Mouse (Mus musculus) hindbrain, embryonic 14.5 days (tissue): ENCODE data around the gene Pde3b. TPM values are rescaled to one million over a fixed set of nuclear protein-coding genes. Genes with fewer than 3 reads are reported as not detected.

ENCODE experiments used
- ATAC-seq: fragments of 200-750 bp; cut with Nextera tagmentation; 2 replicates; pipeline ENCODE4 v1.8.0; 2017; ENCODE audit warnings: moderate number of reproducible peaks, mild to moderate bottlenecking, moderate TSS enrichment, moderate library complexity; ENCODE audit not compliant: low FRiP score
- DNase-seq: peaks from one replicate; pipeline ENCODE4 v3.0.0-alpha.2; 2015; ENCODE audit warnings: low spot score
- H3K27ac ChIP-seq: fragments of 300-500 bp; sonication (generic); 2 replicates; pipeline ENCODE4 v1.5.1; 2014; ENCODE audit warnings: mild to moderate bottlenecking, moderate library complexity
- H3K27me3 ChIP-seq: fragments of 300-500 bp; sonication (generic); 2 replicates; pipeline ENCODE4 v1.6.1; 2014; ENCODE audit warnings: mild to moderate bottlenecking, low read length, mixed read lengths; ENCODE audit not compliant: control insufficient read depth, insufficient read depth
- H3K36me3 ChIP-seq: fragments of 300-500 bp; sonication (generic); replicated peaks from 2 replicates; pipeline ENCODE4 v1.6.1; 2014; ENCODE audit not compliant: control insufficient read depth, insufficient read depth
- H3K4me1 ChIP-seq: fragments of 300-500 bp; sonication (generic); replicated peaks from 2 replicates; pipeline ENCODE4 v1.6.1; 2014; ENCODE audit warnings: antibody characterized with exemption, low read length, mixed read lengths; ENCODE audit not compliant: control insufficient read depth, insufficient read depth
- H3K4me2 ChIP-seq: fragments of 300-500 bp; sonication (generic); replicated peaks from 2 replicates; pipeline ENCODE4 v1.6.1; 2014; ENCODE audit warnings: mild to moderate bottlenecking, moderate library complexity
- H3K4me3 ChIP-seq: fragments of 300-500 bp; sonication (generic); replicated peaks from 2 replicates; pipeline ENCODE4 v1.5.1; 2014; ENCODE audit warnings: mild to moderate bottlenecking, low read length
- H3K9ac ChIP-seq: fragments of 300-500 bp; sonication (generic); 2 replicates; pipeline ENCODE4 v1.6.1; 2014
- H3K9me3 ChIP-seq: fragments of 300-500 bp; sonication (generic); 2 replicates; pipeline ENCODE4 v1.6.1; 2016; ENCODE audit warnings: low read length; ENCODE audit not compliant: control insufficient read depth
- WGBS: fragments of 180-500 bp; shearing (Covaris S2); extraction: QIAGEN DNeasy Blood & Tissue Kit; methylation state at CpG from one replicate; pipeline ENCODE4 v1.1.7; 2014; 5-methylcytosine and 5-hydroxymethylcytosine counted together
- polyA plus RNA-seq: library from polyadenylated mRNA; unstranded; fragments of >200 nt; fragmentation: Nextera tagmentation; extraction: Ambion mirVana; gene quantifications from 2 replicates; pipeline ENCODE4 v1.2.1, GENCODE M21; 2014

Pde3b gene
- polyA plus RNA-seq, 1 experiment from 2014 or later: 5.9 TPM

DNA sequence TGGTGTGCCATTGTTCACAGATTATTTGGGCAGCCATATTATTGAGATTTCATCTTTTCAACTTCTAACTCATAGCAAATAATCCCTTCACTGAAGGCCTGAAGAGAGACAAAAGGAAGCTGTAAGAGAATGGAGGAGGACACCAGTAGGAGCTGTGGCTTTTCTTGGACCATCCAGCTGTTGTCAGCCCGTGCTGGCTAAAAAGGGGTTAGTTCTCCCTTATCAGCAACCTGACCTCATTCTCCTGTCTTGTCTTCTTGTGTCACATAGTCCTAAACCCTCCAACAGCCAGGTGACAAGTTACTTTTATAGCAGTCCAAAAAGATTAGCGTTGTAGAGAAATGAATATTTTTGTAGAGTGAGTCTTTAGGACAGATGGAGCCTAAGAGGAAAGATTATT, 57.4 kb downstream of the Pde3b start:
- Histone ChIP-seq H3K9ac (no peak overlapping the region), H3K4me2 (no peak overlapping the region), H3K36me3 (no peaks in the 10 kb centered on the region), H3K9me3 (no peaks in the 10 kb centered on the region), H3K27me3 (no peaks in the 10 kb centered on the region), H3K4me3 (no peak overlapping the region), H3K27ac (no peak overlapping the region), H3K4me1 (no peaks in the 10 kb centered on the region)
- ATAC-seq (no peak), DNase-seq (no peak)
- WGBS: 71% methylated on average over 2 of the region's 2 CpGs

DNA sequence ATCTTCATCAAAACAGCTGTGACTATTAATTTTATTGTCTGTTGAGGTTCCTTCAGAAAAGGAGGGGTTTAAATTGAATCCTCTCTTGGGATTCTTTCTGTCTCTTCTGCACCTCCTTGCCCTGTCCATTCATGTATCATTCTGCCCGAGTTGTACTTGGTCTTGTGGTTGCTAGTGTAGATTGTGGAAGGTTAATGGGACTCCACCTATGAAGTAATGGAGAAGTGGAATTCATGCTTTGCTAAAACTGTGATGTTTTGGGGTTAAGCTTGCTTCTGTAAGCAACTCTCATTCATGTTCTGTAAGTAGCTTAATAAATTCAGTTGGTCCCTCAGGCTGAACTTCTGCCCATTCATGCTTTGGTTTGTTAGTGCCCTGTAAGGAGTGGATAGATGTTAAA, 59.8 kb downstream of the Pde3b start:
- Histone ChIP-seq H3K9me3 (no peaks in the 10 kb centered on the region), H3K27me3 (no peaks in the 10 kb centered on the region), H3K36me3 (no peaks in the 10 kb centered on the region), H3K4me2 (no peak overlapping the region), H3K4me1 (no peaks in the 10 kb centered on the region), H3K27ac (no peak overlapping the region), H3K9ac (no peak overlapping the region), H3K4me3 (no peak overlapping the region)
- no peak for ATAC-seq
- no peak for DNase-seq
- 86% methylated on average over 1 of the region's 1 CpGs for WGBS

DNA sequence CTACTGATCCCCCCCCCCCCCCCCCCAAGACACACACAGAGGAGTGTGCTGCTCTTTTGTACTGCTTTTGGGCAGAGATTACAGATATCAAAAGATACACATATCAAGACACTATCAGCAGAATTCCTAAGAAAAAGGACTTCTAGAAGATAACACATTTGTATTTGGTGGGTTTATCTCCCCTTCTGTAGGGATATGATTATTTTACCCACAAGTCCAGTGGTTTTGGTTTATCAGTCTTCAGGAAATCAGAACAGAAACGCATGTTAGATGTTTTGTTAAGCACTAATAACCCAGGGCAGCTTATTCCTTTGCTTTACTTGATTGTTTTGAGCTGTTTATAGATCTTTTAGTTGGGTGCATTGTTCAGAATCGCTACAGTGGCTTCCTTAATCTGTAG, 62.8 kb downstream of the Pde3b start:
- ATAC-seq (no peak), DNase-seq (no peak)
- 88% methylated on average over 2 of the region's 2 CpGs for WGBS
- H3K36me3 ChIP-seq: no peaks in the 10 kb centered on the region
- H3K4me3 ChIP-seq: no peak overlapping the region
- H3K9ac ChIP-seq: no peak overlapping the region
- H3K4me1 ChIP-seq: no peaks in the 10 kb centered on the region
- H3K4me2 ChIP-seq: no peak overlapping the region
- H3K27me3 ChIP-seq: no peaks in the 10 kb centered on the region
- no peaks in the 10 kb centered on the region for H3K9me3 ChIP-seq
- H3K27ac ChIP-seq: no peak overlapping the region

DNA sequence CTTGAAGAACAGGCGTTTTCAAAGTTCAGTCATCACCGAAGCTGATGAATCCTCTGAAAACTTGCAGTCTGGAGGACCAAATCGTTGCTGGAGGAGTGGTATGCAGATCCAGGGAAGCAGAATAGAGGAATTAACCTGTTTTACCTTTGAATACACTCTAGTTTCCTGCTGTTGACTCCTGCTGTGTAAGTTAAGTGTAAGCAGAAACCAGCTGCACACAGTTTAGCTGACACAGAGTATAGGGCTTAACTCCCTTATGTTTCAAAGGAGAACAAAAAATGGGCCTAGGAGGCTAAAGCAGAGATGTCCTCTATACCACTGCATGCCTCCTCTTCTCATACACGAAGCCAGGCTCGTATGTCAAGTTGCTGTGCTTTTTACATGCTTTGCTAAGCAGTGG, 63.8 kb downstream of the Pde3b start:
- H3K36me3 ChIP-seq: no peaks in the 10 kb centered on the region
- H3K9ac ChIP-seq: no peak overlapping the region
- WGBS: 21% methylated on average over 5 of the region's 5 CpGs
- no peak for DNase-seq
- ATAC-seq: no peak
- H3K4me1 ChIP-seq: no peaks in the 10 kb centered on the region
- no peak overlapping the region for H3K27ac ChIP-seq
- H3K4me3 ChIP-seq: no peak overlapping the region
- H3K4me2 ChIP-seq: no peak overlapping the region
- no peaks in the 10 kb centered on the region for H3K9me3 ChIP-seq
- H3K27me3 ChIP-seq: no peaks in the 10 kb centered on the region

DNA sequence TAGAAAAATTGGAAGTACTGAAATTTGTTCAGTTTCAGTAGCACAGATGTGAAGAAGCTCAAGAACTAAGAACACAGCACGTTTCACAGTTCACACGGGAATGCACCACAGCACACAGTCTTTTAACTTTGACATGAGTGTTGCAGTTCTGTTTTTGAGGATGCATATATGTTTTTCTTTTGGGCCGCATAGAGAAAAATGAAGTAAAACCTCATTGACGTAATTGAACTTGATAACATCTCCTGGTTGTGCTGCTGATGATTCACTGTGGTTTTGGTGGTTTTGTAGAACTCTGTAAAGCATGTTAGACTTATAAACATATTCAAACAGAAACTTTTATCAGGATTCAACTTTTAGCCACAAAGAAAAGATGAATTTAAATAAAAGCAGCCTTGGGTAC, 64.7 kb downstream of the Pde3b start:
- DNase-seq: no peak
- no peaks in the 10 kb centered on the region for H3K27me3 ChIP-seq
- H3K4me1 ChIP-seq: no peaks in the 10 kb centered on the region
- no peak overlapping the region for H3K4me3 ChIP-seq
- H3K27ac ChIP-seq: no peak overlapping the region
- H3K36me3 ChIP-seq: no peaks in the 10 kb centered on the region
- ATAC-seq: no peak
- H3K9me3 ChIP-seq: no peaks in the 10 kb centered on the region
- 82% methylated on average over 4 of the region's 4 CpGs for WGBS
- H3K4me2 ChIP-seq: no peak overlapping the region
- no peak overlapping the region for H3K9ac ChIP-seq

DNA sequence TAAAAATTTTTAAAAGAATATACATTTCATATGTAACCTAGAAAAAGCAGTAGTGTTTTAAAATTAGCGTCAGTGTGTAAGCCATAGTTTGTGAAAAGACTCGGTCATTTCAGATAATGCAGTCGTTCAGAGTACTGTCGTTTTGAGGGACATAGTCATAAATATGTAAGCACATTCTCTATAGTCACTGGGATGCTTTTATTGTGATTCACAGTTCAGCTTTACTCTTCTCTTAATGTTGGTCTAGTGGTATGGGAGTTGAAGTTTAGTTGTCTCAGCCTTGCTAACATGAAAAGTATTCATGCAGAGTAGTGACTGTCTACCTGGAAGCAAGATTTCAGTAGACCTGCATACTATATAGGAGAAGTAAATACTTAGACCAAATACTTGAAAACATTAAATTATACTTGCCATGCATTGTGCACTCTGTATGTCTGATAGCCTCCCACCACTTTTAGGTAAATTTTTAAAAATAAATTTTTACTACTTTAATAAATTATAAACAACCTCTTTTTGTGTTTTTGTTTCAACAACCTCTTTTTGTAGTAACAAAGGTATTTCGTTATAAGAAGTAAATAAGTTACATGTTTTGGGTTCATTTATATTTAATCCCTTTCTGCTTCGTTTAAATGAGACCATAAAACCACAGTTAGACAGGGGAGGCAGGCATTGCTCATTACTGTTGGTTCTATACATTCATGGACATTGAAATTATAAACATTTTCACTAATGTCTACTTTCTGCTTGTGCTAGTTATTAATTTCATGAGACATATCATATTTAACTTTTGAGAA, 65.3 kb downstream of the Pde3b start:
- ATAC-seq (no peak), DNase-seq (no peak)
- H3K9me3 ChIP-seq: no peaks in the 10 kb centered on the region
- H3K27ac ChIP-seq: no peak overlapping the region
- no peak overlapping the region for H3K4me3 ChIP-seq
- H3K4me2 ChIP-seq: no peak overlapping the region
- 84% methylated on average over 6 of the region's 6 CpGs for WGBS
- H3K9ac ChIP-seq: no peak overlapping the region
- H3K27me3 ChIP-seq: no peaks in the 10 kb centered on the region
- no peaks in the 10 kb centered on the region for H3K4me1 ChIP-seq
- no peaks in the 10 kb centered on the region for H3K36me3 ChIP-seq

DNA sequence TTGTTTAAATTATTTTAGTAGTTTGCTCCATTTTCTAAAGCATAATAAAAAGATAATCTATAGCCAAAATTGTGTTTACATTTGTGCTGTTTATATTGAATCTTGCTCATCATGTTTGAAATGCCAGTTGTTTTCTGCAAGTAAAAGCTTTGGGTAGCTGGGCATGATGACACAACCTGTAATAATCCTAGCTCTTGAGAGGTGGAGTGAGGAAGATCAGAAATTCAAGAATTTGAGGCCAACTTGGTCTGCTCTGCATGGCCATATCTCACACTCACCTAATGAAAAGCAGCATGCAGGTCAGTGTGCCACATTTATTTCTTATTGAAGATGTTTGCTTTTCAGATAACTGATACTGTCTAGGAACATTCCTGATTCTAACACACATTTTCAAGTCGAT, 65.9 kb downstream of the Pde3b start:
- no peaks in the 10 kb centered on the region for H3K4me1 ChIP-seq
- no peak for DNase-seq
- no peak overlapping the region for H3K9ac ChIP-seq
- H3K27me3 ChIP-seq: no peaks in the 10 kb centered on the region
- H3K4me3 ChIP-seq: no peak overlapping the region
- no peak for ATAC-seq
- H3K4me2 ChIP-seq: no peak overlapping the region
- no peaks in the 10 kb centered on the region for H3K36me3 ChIP-seq
- no peaks in the 10 kb centered on the region for H3K9me3 ChIP-seq
- WGBS: 81% methylated on average over 1 of the region's 1 CpGs
- H3K27ac ChIP-seq: no peak overlapping the region

DNA sequence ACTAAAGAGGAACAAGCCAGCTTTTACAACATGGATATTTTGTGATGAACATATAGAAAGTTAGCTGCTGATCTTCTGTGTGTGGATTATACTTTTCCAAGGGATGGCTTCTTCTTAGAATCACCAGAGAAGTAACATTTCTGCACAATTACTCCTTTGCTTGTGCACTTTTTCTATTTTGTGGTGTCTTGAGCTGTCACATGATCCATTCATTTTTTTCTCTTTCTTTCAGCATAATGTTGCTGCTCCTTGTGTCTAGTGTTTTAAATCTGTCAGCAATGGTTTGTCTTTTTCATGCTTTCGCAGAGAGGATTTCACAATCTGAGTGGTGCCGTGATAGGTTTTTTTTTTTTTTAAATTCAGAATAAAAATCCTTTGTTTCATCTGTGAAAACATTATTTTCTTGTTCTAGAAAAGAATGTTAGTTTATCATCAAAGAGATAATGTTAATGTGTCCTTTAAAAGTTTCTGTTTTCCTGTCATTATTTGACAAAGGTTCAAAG, 66.4 kb downstream of the Pde3b start:
- WGBS: 84% methylated on average over 2 of the region's 2 CpGs
- Histone ChIP-seq H3K36me3 (no peaks in the 10 kb centered on the region), H3K4me2 (no peak overlapping the region), H3K4me1 (no peaks in the 10 kb centered on the region), H3K4me3 (no peak overlapping the region), H3K9ac (no peak overlapping the region), H3K27ac (no peak overlapping the region), H3K9me3 (no peaks in the 10 kb centered on the region), H3K27me3 (no peaks in the 10 kb centered on the region)
- no peak for ATAC-seq
- DNase-seq: no peak

DNA sequence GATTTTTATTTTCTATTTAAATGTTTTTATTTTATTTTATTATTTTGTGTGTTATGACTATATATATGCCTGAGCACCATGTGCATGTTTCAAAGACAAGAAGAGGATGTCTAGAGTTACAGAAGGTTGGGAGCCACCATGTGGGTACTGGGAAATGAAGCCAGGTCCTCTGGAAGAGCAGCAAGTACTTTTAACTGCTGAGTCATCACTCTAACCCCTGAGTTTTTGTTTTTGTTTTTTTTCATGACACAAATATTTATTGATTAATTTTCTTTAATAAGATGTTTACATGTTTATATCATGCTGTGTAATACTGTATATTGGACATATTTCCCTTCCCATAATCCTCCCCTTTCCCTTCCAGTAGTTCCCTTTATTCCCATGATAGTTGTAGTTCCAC, 77.5 kb downstream of the Pde3b start:
- H3K27me3 ChIP-seq: no peaks in the 10 kb centered on the region
- ATAC-seq (no peak), DNase-seq (no peak)
- no peak overlapping the region for H3K27ac ChIP-seq
- H3K4me2 ChIP-seq: no peak overlapping the region
- no peak overlapping the region for H3K4me3 ChIP-seq
- no peak overlapping the region for H3K9ac ChIP-seq
- no peaks in the 10 kb centered on the region for H3K4me1 ChIP-seq
- H3K9me3 ChIP-seq: no peaks in the 10 kb centered on the region
- H3K36me3 ChIP-seq: no peaks in the 10 kb centered on the region

DNA sequence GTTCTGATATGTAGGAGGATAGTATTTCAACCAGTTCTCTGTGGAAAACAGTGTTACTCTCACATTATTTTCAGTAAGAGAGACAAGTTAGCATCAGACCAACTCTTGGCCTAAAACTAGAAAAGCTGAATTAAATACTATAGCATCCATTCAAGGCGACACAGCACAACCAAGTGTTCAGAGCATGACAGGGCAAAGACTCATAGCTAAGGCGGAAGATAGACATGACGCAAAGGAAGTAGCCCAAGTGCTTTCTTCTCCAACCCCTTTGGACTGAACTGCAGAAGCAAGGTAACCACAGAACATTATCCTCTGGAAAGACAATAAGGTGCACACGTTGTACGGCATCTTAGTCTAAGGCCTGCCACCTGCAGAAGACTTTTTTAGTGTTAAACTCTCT, 79.0 kb downstream of the Pde3b start:
- Histone ChIP-seq H3K27me3 (no peaks in the 10 kb centered on the region), H3K4me1 (no peaks in the 10 kb centered on the region), H3K4me2 (no peak overlapping the region), H3K27ac (no peak overlapping the region), H3K9ac (no peak overlapping the region), H3K9me3 (no peaks in the 10 kb centered on the region), H3K4me3 (no peak overlapping the region), H3K36me3 (0 out of 2 replicates have a peak, but pooled peaks cover 4% of the 10 kb centered on the region)
- no peak for DNase-seq
- ATAC-seq: no peak
- WGBS: 95% methylated on average over 5 of the region's 5 CpGs
